Mouse (Mus musculus) lung, postnatal 0 days (tissue): ENCODE results near the gene Asic1.

Experiments used
- CTCF ChIP-seq: IDR thresholded peaks from 2 replicates; pipeline ENCODE4 v1.5.1; 2016; ENCODE audit warnings: antibody characterized with exemption, mild to moderate bottlenecking
- EP300 ChIP-seq: IDR thresholded peaks from 2 replicates; pipeline ENCODE4 v1.6.1; 2016; ENCODE audit warnings: antibody characterized with exemption, mild to moderate bottlenecking, control low read depth

DNA sequence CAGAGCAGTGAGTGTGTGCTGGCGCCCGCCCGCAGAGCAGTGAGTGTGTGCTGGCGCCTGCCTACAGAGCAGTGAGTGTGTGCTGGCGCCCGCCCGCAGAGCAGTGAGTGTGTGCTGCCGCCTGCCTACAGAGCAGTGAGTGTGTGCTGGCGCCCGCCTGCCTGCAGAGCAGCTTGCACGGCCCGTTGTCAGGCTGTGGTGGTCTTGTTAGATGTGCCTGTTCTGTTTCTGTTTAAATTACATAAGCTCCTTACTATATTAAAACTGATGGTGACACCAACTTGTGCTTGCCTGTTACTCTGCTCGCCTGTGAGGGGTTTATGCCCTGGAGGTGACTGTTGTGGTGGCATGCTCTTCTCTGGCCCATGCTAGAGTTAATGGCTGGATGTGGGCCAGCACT, 38.0 kb downstream of the Asic1 start:
- TF ChIP-seq CTCF = no peak
- TF ChIP-seq EP300 = no peak
